Mouse (Mus musculus) gastrocnemius, adult 18-20 months (tissue): ENCODE data around the gene Ddx21. TPM values are rescaled to one million over a fixed set of nuclear protein-coding genes. Genes with fewer than 3 reads are reported as not detected.
"Not testable (repeated sequence)": the region's sequence is repeated elsewhere in the genome, so short reads cannot be mapped to it uniquely, and the experiment has no call there.

Experiments
- DNase-seq: peaks from one replicate; pipeline ENCODE4 v3.0.0; 2021; ENCODE audit warnings: low spot score
- long read RNA-seq, 2 experiments: library from polyadenylated mRNA; stranded (forward); transcript quantifications; one replicate each; pipeline ENCODE4 v2.0.0; 2021
- total RNA-seq, 2 experiments: library from RNA; stranded (reverse); gene quantifications; 2 replicates each; pipeline ENCODE4 v1.2.3; 2021

The Ddx21 gene
- total RNA-seq: 10 to 100 TPM; 30.0 to 33.8 TPM
- long read RNA-seq, experiment 1, full-length matches to known transcripts: 21 of 28 reads
- long read RNA-seq, experiment 1, partial matches to known transcripts: 5 of 28 reads
- long read RNA-seq, experiment 1, other reads (novel, unspliced or antisense): 2 of 28 reads
- long read RNA-seq, experiment 2, full-length matches to known transcripts: 13 of 23 reads
- long read RNA-seq, experiment 2, partial matches to known transcripts: 4 of 23 reads
- long read RNA-seq, experiment 2, other reads (novel, unspliced or antisense): 6 of 23 reads

DNA sequence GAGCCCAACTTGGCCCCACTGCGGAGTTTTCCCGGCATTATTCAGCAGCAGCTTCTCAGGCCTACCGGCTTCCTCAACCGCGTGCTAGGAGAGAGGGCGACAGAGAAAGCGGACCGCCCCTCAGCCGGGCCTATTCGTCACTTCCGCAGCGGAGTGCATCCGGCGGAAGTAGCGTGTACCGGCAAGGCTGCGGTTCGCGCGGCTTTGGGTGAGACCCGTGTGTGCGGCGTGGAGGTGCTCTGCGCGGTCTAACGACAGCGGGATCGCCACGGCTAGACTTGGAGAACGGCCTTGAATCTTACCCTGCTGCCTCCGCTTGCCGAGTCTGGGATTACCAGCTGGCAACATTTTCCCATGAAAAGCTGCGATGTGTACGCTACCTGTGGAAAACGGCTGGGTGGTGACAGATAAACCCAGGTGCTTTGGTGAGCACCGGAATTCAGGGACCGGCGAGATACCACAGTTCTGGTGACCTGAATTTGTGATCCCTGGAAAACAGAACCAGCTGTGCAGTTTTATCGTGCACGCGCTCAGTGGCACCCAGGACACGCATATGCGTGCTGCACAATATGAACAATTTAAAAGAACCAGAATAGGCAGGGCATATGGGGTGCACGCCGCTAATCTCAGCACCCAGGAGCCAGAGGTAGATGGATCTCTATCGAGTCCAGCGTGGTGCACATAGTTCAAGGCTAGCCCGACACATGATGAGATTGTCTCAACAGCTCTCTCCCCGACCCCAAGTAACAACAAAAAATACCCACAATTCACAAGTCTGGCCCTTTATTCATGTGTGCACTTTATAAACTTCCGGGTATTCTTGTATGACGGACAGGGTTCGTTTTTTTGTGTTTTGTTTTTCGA lies at the start of gene Ddx21:
Ddx21 (minus strand) TSS at position 105 of the 864 bp plus-strand sequence.
- peak; percentile 88 for DNase-seq

- DNase-seq: peak; percentile 99
These were observed 49.1 kb upstream of the Ddx21 start, which contains the start of gene Ddx50 for GRCm38 (mm10) chr10:62650881-62651810. Gene Ddx50 (minus strand): TSS chr10:62651218.

- no peak for DNase-seq
These were observed 48.3 kb upstream of the Ddx21 start for GRCm38 (mm10) chr10:62650358-62650782.

- DNase-seq: no peak
These were observed 2.1 kb upstream of the Ddx21 start for GRCm38 (mm10) chr10:62604161-62604560.

- DNase-seq: no peak
These were observed 1.4 kb upstream of the Ddx21 start for GRCm38 (mm10) chr10:62603233-62604030.

GRCm38 (mm10) chr10:62601833-62602176 lies 276 bp downstream of the Ddx21 start:
- DNase-seq: no peak

DNA sequence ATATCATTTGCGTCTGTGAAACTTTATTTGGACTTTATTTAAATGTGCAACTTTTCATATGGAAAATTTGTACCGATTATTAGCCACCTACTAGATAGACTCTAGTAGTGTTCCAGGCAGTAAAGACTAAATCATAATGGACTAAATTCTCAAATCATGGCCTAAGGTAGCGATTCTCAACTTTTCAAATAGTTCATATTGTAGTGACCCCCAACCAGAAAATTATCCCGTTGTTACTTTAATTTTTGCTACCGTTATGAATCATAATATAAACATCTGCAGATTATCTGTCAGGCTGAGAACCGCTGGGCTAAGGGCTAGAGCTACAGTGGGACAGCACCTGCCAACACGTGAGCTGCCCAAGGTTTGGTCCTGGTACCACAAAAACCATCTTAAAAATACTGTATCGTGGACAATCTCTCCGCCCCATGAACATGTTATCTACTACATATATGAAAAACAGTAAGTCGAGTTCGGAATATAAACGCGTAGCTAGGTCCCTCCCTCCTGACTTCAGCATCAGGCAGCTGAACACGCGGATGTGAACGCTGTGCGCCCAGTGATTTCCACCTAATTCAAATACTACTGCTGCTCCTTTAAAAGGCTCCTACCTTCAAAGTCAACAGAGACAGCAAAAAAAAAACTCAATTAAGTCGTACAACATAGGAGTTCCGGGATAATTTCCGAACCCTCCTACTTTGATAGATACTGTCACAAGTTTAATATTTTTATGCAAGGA lies 859 bp downstream of the Ddx21 start:
- no peak for DNase-seq

- no peak for DNase-seq
These were observed 2.0 kb downstream of the Ddx21 start for GRCm38 (mm10) chr10:62600056-62600455.

DNA sequence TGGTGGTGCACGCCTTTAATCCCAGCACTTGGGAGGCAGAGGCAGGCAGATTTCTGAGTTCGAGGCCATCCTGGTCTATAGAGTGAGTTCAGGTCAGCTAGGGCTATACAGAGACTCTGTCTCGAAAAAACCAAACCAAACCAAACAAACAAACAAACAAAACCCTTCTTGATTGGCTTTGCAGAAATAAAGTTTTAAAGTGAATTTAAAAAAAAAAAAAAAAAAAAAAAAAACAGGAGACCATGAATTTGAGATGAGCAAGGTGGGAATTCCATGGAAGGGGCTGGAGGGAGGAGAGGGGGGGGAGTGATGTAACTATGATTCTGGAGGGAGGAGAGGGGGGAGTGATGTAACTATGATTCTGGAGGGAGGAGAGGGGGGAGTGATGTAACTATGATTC lies 2.8 kb downstream of the Ddx21 start:
- not testable (repeated sequence) for DNase-seq

GRCm38 (mm10) chr10:62592496-62592895 lies 9.6 kb downstream of the Ddx21 start:
- DNase-seq: no peak

- DNase-seq: peak; percentile 90
These were observed 11.9 kb downstream of the Ddx21 start for GRCm38 (mm10) chr10:62590200-62590599.

DNA sequence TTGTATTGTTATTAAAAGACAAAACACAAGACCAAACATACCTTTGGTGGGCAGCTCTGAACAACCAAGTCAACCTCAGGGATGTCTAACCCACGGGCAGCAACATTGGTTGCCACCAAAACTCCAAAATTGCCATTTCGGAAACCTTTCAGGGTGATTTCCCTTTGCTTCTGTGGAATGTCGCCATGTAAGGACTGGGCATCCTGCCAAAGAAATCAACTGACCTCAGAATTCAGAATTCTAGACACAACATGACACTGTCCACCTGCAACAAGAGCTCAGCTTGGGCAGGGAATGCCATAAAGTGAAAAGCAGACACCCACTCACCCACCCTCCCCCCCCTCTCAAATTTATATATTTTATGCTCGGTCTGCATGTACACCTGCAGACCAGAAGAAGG lies 13.5 kb downstream of the Ddx21 start:
- DNase-seq: no peak

- no peak for DNase-seq
These were observed 18.8 kb downstream of the Ddx21 start for GRCm38 (mm10) chr10:62583245-62583644.

DNA sequence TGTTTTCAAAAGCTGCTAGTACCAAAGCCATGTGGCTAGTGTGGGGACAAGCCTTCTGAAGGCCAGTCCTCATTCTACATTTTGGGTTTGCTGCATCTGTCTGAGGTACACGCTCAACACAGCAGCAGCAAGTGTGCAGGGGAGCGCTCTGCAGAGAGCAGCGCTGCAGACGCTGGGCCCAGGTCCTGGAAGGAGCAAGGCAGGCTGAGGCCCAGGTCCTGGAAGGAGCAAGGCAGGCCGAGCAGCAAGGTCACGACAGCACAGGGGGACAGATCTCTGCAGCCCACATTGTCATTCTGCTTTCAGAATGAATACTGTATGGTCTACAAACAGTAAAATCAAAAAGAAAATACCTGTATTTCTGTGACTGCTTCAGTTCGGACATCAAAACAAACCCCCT lies 19.4 kb downstream of the Ddx21 start:
- no peak for DNase-seq

GRCm38 (mm10) chr10:62582263-62582662 lies 19.8 kb downstream of the Ddx21 start:
- DNase-seq: no peak

GRCm38 (mm10) chr10:62579129-62579528 lies 23.0 kb downstream of the Ddx21 start:
- not testable (repeated sequence) for DNase-seq

GRCm38 (mm10) chr10:62578338-62579100 lies 23.6 kb downstream of the Ddx21 start, which contains the start of gene Kif1bp:
Gene Kif1bp (minus strand): TSS chr10:62578457.
- DNase-seq: peak; percentile 98

GRCm38 (mm10) chr10:62577673-62578337 lies 24.3 kb downstream of the Ddx21 start:
- DNase-seq: no peak

DNA sequence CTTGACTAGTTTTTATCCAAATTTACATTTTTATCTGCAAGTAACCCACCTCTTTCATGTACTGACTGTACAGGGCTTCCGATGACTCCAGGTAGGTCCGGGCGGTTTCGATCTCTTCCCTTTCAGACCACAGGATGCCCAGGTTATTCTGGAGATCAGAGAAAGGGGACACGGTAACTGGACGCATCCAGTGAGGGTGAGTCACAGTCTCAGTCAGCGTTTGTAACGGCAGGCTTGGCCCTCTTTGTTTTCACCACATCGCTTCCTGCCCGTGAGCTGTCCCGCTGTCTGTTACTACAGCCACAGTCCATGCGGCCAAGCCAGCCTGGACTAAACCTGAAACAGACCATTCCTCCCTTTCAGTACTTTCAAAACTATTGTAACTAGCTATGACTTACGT lies 27.1 kb downstream of the Ddx21 start:
- no peak for DNase-seq
